Mouse (Mus musculus) forebrain, postnatal 0 days (tissue): Measurements from ENCODE around the gene Oaz1. TPM values are rescaled to one million over a fixed set of nuclear protein-coding genes. Genes with fewer than 3 reads are reported as not detected.

Source experiments
- ATAC-seq: fragments of 200-750 bp; cut with Nextera tagmentation; 2 replicates; pipeline ENCODE4 v1.8.0; 2017; ENCODE audit warnings: mild to moderate bottlenecking, moderate library complexity
- DNase-seq: peaks from one replicate; pipeline ENCODE4 v3.0.0-alpha.2; 2015
- H3K27ac ChIP-seq: fragments of 300-500 bp; sonication (generic); 2 replicates; pipeline ENCODE4 v1.5.1; 2014; ENCODE audit warnings: low read depth, mild to moderate bottlenecking, antibody characterized with exemption, low read length, moderate library complexity, mixed read lengths
- H3K27me3 ChIP-seq: fragments of 300-500 bp; sonication (generic); 2 replicates; pipeline ENCODE4 v1.6.1; 2014; ENCODE audit warnings: mild to moderate bottlenecking, low read length, mixed read lengths; ENCODE audit not compliant: insufficient read depth
- H3K36me3 ChIP-seq: fragments of 300-500 bp; sonication (generic); 2 replicates; pipeline ENCODE4 v1.6.1; 2014; ENCODE audit warnings: mild to moderate bottlenecking, moderate library complexity; ENCODE audit not compliant: insufficient read depth
- H3K4me1 ChIP-seq: fragments of 300-500 bp; sonication (generic); 2 replicates; pipeline ENCODE4 v1.6.1; 2014; ENCODE audit warnings: antibody characterized with exemption; ENCODE audit not compliant: insufficient read depth
- H3K4me2 ChIP-seq: fragments of 300-500 bp; sonication (generic); 2 replicates; pipeline ENCODE4 v1.6.1; 2014; ENCODE audit warnings: low read depth, mild to moderate bottlenecking, moderate library complexity
- H3K4me3 ChIP-seq: fragments of 300-500 bp; sonication (generic); 2 replicates; pipeline ENCODE4 v1.5.1; 2014; ENCODE audit warnings: low read depth, low read length, mixed read lengths
- H3K9ac ChIP-seq: fragments of 300-500 bp; sonication (generic); 2 replicates; pipeline ENCODE4 v1.6.1; 2014; ENCODE audit warnings: mild to moderate bottlenecking
- H3K9me3 ChIP-seq: fragments of 300-500 bp; sonication (generic); 2 replicates; pipeline ENCODE4 v1.6.1; 2016; ENCODE audit warnings: low read length
- CTCF ChIP-seq: sonication (generic); IDR thresholded peaks from 2 replicates; pipeline ENCODE4 v1.5.1; 2016; ENCODE audit warnings: antibody characterized with exemption, control low read depth, low read depth
- WGBS: fragments of 180-500 bp; shearing (Covaris S2); extraction: QIAGEN DNeasy Blood & Tissue Kit; methylation state at CpG from one replicate; pipeline ENCODE4 v1.1.7; 2014; 5-methylcytosine and 5-hydroxymethylcytosine counted together
- polyA plus RNA-seq: library from polyadenylated mRNA; unstranded; fragments of >200 nt; fragmentation: Nextera tagmentation; extraction: Ambion mirVana; gene quantifications from 2 replicates; pipeline ENCODE4 v1.2.1, GENCODE M21; 2015
- total RNA-seq: library from RNA; depleted of rRNA; stranded (reverse); fragments of >200 nt; gene quantifications from 2 replicates; pipeline ENCODE4 v1.2.3, GENCODE M21; 2014

The Oaz1 gene
- total and polyA plus RNA-seq, 2 experiments from 2014 or later = 1,040 to 1,146 TPM

GRCm38 (mm10) chr10:80848571-80848970 is 22.1 kb downstream of the Oaz1 start:
- 12% methylated on average over 10 of the region's 10 CpGs for WGBS
- no peak for TF ChIP-seq CTCF
- Histone ChIP-seq H3K4me3 (no peak overlapping the region), H3K4me2 (no peak overlapping the region), H3K4me1 (no peaks in the 10 kb centered on the region), H3K9ac (no peak overlapping the region), H3K36me3 (peaks cover 34% of the 10 kb centered on the region), H3K9me3 (no peaks in the 10 kb centered on the region), H3K27ac (no peak overlapping the region), H3K27me3 (no peaks in the 10 kb centered on the region)
- ATAC-seq (no peak), DNase-seq (no peak)

- DNase-seq (peak; percentile 99), ATAC-seq (peak; percentile 91)
- WGBS = 2% methylated on average over 81 of the region's 81 CpGs
- peak within 1 kb of the TSS; percentile 92 for H3K27ac ChIP-seq
- H3K4me2 ChIP-seq = peak within 1 kb of the TSS; percentile 100
- peaks cover 26% of the 10 kb centered on the region for H3K36me3 ChIP-seq
- peak within 1 kb of the TSS; percentile 85 for H3K9ac ChIP-seq
- no peak for TF ChIP-seq CTCF
- peak within 1 kb of the TSS; percentile 73 for H3K4me3 ChIP-seq
- H3K4me1 ChIP-seq = peaks cover 19% of the 10 kb centered on the region
- no peaks in the 10 kb centered on the region for H3K9me3 ChIP-seq
- H3K27me3 ChIP-seq = no peaks in the 10 kb centered on the region
Measured at GRCm38 (mm10) chr10:80854913-80855748, 28.7 kb downstream of the Oaz1 start, which contains the start of the genes Lsm7 and Sppl2b. Lsm7 (minus strand) TSS chr10:80855209. Sppl2b (plus strand) TSS chr10:80855275.

- peaks cover 22% of the 10 kb centered on the region for H3K36me3 ChIP-seq
Measured at GRCm38 (mm10) chr10:80855749-80856073, 29.3 kb downstream of the Oaz1 start.

GRCm38 (mm10) chr10:80856267-80856666 is 29.8 kb downstream of the Oaz1 start:
- Histone ChIP-seq H3K4me3 (0 out of 2 replicates have a peak overlapping the region, but pooled peaks have one; percentile 73), H3K9ac (peak overlapping the region; percentile 85; the same call in 1 of the 2 replicates), H3K36me3 (peaks cover 20% of the 10 kb centered on the region), H3K27me3 (no peaks in the 10 kb centered on the region), H3K9me3 (no peaks in the 10 kb centered on the region), H3K27ac (no peak overlapping the region), H3K4me1 (peaks cover 19% of the 10 kb centered on the region), H3K4me2 (peak overlapping the region; percentile 100)
- 62% methylated on average over 3 of the region's 3 CpGs for WGBS
- peak; percentile 48 for TF ChIP-seq CTCF
- ATAC-seq (peak; percentile 34), DNase-seq (peak; percentile 24)

More at GRCm38 (mm10) chr10:80855749-80856073, 29.3 kb downstream of the Oaz1 start:
- WGBS = 16% methylated on average over 11 of the region's 11 CpGs
- Histone ChIP-seq H3K27me3 (no peaks in the 10 kb centered on the region), H3K4me2 (peak overlapping the region; percentile 100), H3K4me1 (peaks cover 19% of the 10 kb centered on the region), H3K9ac (peak overlapping the region; percentile 85), H3K9me3 (no peaks in the 10 kb centered on the region), H3K27ac (no peak overlapping the region), H3K4me3 (peak overlapping the region; percentile 73)
- no peak for TF ChIP-seq CTCF
- ATAC-seq = no peak
- DNase-seq = no peak

- Histone ChIP-seq H3K4me1 (peaks cover 19% of the 10 kb centered on the region), H3K4me3 (no peak overlapping the region), H3K36me3 (peaks cover 21% of the 10 kb centered on the region), H3K27me3 (no peaks in the 10 kb centered on the region), H3K9ac (peak overlapping the region; percentile 28; the same call in 1 of the 2 replicates), H3K4me2 (no peak overlapping the region), H3K9me3 (no peaks in the 10 kb centered on the region), H3K27ac (no peak overlapping the region)
- no peak for DNase-seq
- ATAC-seq = no peak
- 76% methylated on average over 5 of the region's 5 CpGs for WGBS
- no peak for TF ChIP-seq CTCF
Measured at GRCm38 (mm10) chr10:80856908-80857307, 30.5 kb downstream of the Oaz1 start.

- 38% methylated on average over 8 of the region's 8 CpGs for WGBS
- Histone ChIP-seq H3K36me3 (peaks cover 22% of the 10 kb centered on the region), H3K27me3 (no peaks in the 10 kb centered on the region), H3K9me3 (no peaks in the 10 kb centered on the region), H3K4me1 (peaks cover 19% of the 10 kb centered on the region), H3K4me3 (no peak overlapping the region), H3K4me2 (no peak overlapping the region), H3K9ac (peak overlapping the region; percentile 28; the same call in 1 of the 2 replicates), H3K27ac (no peak overlapping the region)
- no peak for TF ChIP-seq CTCF
- no peak for DNase-seq
- ATAC-seq = peak; percentile 24
Measured at GRCm38 (mm10) chr10:80857386-80857785, 30.9 kb downstream of the Oaz1 start.

GRCm38 (mm10) chr10:80857848-80858247 is 31.4 kb downstream of the Oaz1 start:
- Histone ChIP-seq H3K4me2 (no peak overlapping the region), H3K27ac (no peak overlapping the region), H3K4me1 (peaks cover 19% of the 10 kb centered on the region), H3K27me3 (no peaks in the 10 kb centered on the region), H3K4me3 (no peak overlapping the region), H3K9me3 (no peaks in the 10 kb centered on the region), H3K36me3 (peaks cover 25% of the 10 kb centered on the region), H3K9ac (no peak overlapping the region; the same call in 1 of the 2 replicates)
- no peak for ATAC-seq
- WGBS = 58% methylated on average over 3 of the region's 3 CpGs
- TF ChIP-seq CTCF = no peak
- DNase-seq = no peak
